Mouse (Mus musculus) limb, embryonic 11.5 days (tissue): ENCODE results near the gene Naa16. TPM values are rescaled to one million over a fixed set of nuclear protein-coding genes. Genes with fewer than 3 reads are reported as not detected.

ENCODE experiments used
- polyA plus RNA-seq: library from polyadenylated mRNA; unstranded; fragments of >200 nt; fragmentation: Nextera tagmentation; extraction: Ambion mirVana; gene quantifications from 2 replicates; pipeline ENCODE4 v1.2.1, GENCODE M21; 2014

The Naa16 gene
- polyA plus RNA-seq, 1 experiment from 2014 or later: 51.5 TPM

Other genes with a start within 250 kb of the Naa16 start
- gene Zfp957, start 143.4 kb downstream of the Naa16 start, polyA plus RNA-seq: not detected in 2 replicates
- gene Rgcc, start 89.1 kb downstream of the Naa16 start, polyA plus RNA-seq: 19.6 and 20.8 TPM in 2 replicates
- 9.0 and 9.9 TPM in 2 replicates for gene Mtrf1, start 7.0 kb upstream of the Naa16 start, polyA plus RNA-seq
- gene Kbtbd7, start 35.7 kb upstream of the Naa16 start, polyA plus RNA-seq: 18.7 and 20.8 TPM in 2 replicates
- gene Kbtbd6, start 61.1 kb upstream of the Naa16 start, polyA plus RNA-seq: 5.8 and 7.3 TPM in 2 replicates
- 7.5 and 7.8 TPM in 2 replicates for gene Elf1, start 90.4 kb upstream of the Naa16 start, polyA plus RNA-seq
- gene Wbp4, start 90.7 kb upstream of the Naa16 start, polyA plus RNA-seq: 58.9 and 59.4 TPM in 2 replicates
- gene Sugt1, start 196.9 kb upstream of the Naa16 start, polyA plus RNA-seq: 161 and 165 TPM in 2 replicates